Mouse (Mus musculus) hindbrain, postnatal 0 days (tissue): ENCODE results near the gene Slc4a5. TPM values are rescaled to one million over a fixed set of nuclear protein-coding genes. Genes with fewer than 3 reads are reported as not detected.

Experiments used
- ATAC-seq: fragments of 200-750 bp; cut with Nextera tagmentation; 2 replicates; pipeline ENCODE4 v1.8.0; 2017; ENCODE audit warnings: mild to moderate bottlenecking, moderate TSS enrichment, moderate library complexity
- DNase-seq: peaks from one replicate; pipeline ENCODE4 v3.0.0-alpha.2; 2015; ENCODE audit warnings: low spot score
- H3K27ac ChIP-seq: fragments of 300-500 bp; sonication (generic); 2 replicates; pipeline ENCODE4 v1.5.1; 2014; ENCODE audit warnings: mild to moderate bottlenecking
- H3K27me3 ChIP-seq: fragments of 300-500 bp; sonication (generic); 2 replicates; pipeline ENCODE4 v1.6.1; 2014; ENCODE audit warnings: low read length, mixed read lengths; ENCODE audit not compliant: insufficient read depth
- H3K36me3 ChIP-seq: fragments of 300-500 bp; sonication (generic); 2 replicates; pipeline ENCODE4 v1.6.1; 2014; ENCODE audit warnings: low read length, mixed read lengths; ENCODE audit not compliant: insufficient read depth
- H3K4me1 ChIP-seq: fragments of 300-500 bp; sonication (generic); 2 replicates; pipeline ENCODE4 v1.6.1; 2014; ENCODE audit warnings: antibody characterized with exemption, low read length, mixed read lengths; ENCODE audit not compliant: insufficient read depth
- H3K4me2 ChIP-seq: fragments of 300-500 bp; sonication (generic); 2 replicates; pipeline ENCODE4 v1.6.1; 2014; ENCODE audit warnings: low read depth, mild to moderate bottlenecking, low read length, moderate library complexity, mixed read lengths
- H3K4me3 ChIP-seq: fragments of 300-500 bp; sonication (generic); 2 replicates; pipeline ENCODE4 v1.5.1; 2014; ENCODE audit warnings: low read length
- H3K9ac ChIP-seq: fragments of 300-500 bp; sonication (generic); replicated peaks from 2 replicates; pipeline ENCODE4 v1.6.1; 2014; ENCODE audit warnings: mild to moderate bottlenecking, low read length, moderate library complexity, mixed read lengths
- H3K9me3 ChIP-seq: fragments of 300-500 bp; sonication (generic); 2 replicates; pipeline ENCODE4 v1.6.1; 2016; ENCODE audit warnings: low read length, mixed read lengths
- CTCF ChIP-seq: IDR thresholded peaks from 2 replicates; pipeline ENCODE4 v1.5.1; 2016; ENCODE audit warnings: antibody characterized with exemption, control low read depth, low read depth
- WGBS: fragments of 180-500 bp; shearing (Covaris S2); extraction: QIAGEN DNeasy Blood & Tissue Kit; methylation state at CpG from one replicate; pipeline ENCODE4 v1.1.7; 2014; 5-methylcytosine and 5-hydroxymethylcytosine counted together
- polyA plus RNA-seq: library from polyadenylated mRNA; unstranded; fragments of >200 nt; fragmentation: Nextera tagmentation; extraction: Ambion mirVana; gene quantifications from 2 replicates; pipeline ENCODE4 v1.2.1, GENCODE M21; 2015
- total RNA-seq: library from RNA; depleted of rRNA; stranded (reverse); fragments of >200 nt; gene quantifications from 2 replicates; pipeline ENCODE4 v1.2.3, GENCODE M21; 2014

Slc4a5 gene
- total and polyA plus RNA-seq, 2 experiments from 2014 or later, result 2.5 to 6.0 TPM

DNA sequence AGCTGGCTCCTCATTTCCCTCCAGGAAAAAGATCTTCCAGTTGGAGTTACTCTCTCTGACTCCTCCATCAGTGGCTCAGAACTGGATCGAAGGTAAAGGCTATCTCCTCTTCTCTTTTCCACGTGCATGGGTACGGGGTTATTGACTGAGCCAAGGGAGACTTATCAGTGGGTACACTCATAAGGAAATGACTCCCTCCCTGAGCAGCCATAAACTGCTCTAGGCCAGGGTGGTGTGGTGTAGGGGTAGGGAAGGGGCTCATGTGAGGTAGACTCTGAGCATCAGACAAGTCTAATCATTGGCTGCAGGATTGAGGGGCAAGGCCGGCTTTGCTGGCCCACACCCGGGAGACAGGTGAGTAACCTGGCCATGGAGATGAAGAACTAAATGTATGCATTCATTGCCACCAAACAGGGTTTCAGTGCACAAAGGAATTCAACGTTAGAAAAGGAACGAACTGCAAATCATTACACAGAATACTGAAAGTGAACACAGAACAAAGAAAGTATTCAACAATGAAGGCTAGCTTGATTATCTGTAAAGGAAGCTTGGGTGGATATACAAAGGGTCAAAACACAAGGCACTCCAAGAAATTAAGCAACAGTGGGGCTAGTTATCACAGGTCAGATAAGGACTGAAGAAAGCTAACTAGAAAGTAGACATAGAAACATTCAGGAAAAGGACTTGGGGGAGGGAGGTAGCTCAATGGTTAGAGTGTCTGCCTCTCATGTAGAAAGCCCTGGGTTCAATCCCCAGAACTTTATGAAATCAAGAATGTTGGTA is 81.0 kb downstream of the Slc4a5 start:
- H3K4me1 ChIP-seq, result no peaks in the 10 kb centered on the region

DNA sequence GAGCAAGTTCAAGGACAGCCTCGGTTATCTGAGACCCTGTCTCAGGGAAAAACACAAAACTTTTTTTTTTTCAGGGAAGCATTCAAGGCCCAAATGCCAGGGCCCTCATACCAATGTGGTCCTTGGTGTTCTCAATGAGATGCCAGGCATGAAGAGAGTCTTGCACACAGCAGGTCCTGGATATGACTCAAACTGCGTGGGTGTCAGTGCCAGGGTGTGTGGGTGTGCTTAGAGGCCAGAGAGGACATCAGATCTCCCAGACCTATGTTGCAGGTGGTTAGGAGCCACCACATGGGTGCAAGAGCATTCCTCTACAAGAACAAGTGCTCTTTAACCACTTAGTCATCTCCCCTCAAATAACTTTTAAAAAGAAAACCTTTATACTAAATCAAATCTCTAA is 81.7 kb downstream of the Slc4a5 start:
- Histone ChIP-seq H3K9me3 (no peaks in the 10 kb centered on the region), H3K9ac (no peak overlapping the region), H3K27me3 (no peaks in the 10 kb centered on the region), H3K4me2 (no peak overlapping the region), H3K4me1 (no peaks in the 10 kb centered on the region), H3K27ac (no peak overlapping the region), H3K36me3 (peaks cover 13% of the 10 kb centered on the region; the same call in 1 of the 2 replicates), H3K4me3 (no peak overlapping the region)
- WGBS, result 91% methylated on average over 2 of the region's 2 CpGs
- ATAC-seq, result no peak
- TF ChIP-seq CTCF, result no peak
- DNase-seq, result no peak

More for the DNA sequence above, 81.0 kb downstream of the Slc4a5 start:
- no peak for TF ChIP-seq CTCF
- no peaks in the 10 kb centered on the region for H3K27me3 ChIP-seq
- H3K4me3 ChIP-seq, result no peak overlapping the region
- H3K36me3 ChIP-seq, result peaks cover 8% of the 10 kb centered on the region; the same call in 1 of the 2 replicates
- no peaks in the 10 kb centered on the region for H3K9me3 ChIP-seq
- H3K9ac ChIP-seq, result no peak overlapping the region
- DNase-seq, result no peak
- 88% methylated on average over 7 of the region's 7 CpGs for WGBS
- no peak overlapping the region for H3K4me2 ChIP-seq
- ATAC-seq, result no peak
- no peak overlapping the region for H3K27ac ChIP-seq

DNA sequence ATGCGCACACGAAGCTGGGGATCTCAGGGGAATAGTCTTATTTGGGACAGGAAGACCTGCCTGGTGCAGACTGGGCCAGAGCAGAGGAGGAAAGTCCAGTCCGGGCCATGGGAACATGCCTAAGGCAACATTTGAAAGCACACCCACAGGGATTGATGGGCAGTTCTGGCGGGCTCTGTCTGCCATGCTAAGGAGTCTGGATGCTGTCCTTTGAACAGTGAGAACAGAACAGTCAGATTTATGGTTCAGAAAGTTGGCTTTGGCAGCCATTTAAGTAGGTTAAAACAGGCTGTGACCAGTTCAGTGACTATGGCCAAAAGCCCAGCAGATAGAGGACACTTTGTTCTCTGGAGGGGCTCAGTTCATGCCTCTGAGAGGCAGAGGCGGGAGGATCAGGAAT is 82.6 kb downstream of the Slc4a5 start:
- Histone ChIP-seq H3K27me3 (no peaks in the 10 kb centered on the region), H3K4me2 (no peak overlapping the region), H3K4me1 (no peaks in the 10 kb centered on the region), H3K4me3 (no peak overlapping the region), H3K9ac (no peak overlapping the region), H3K36me3 (peaks cover 17% of the 10 kb centered on the region; the same call in 1 of the 2 replicates), H3K27ac (no peak overlapping the region), H3K9me3 (no peaks in the 10 kb centered on the region)
- ATAC-seq, result peak; percentile 88
- 59% methylated on average over 5 of the region's 5 CpGs for WGBS
- no peak for TF ChIP-seq CTCF
- DNase-seq, result peak; percentile 47

DNA sequence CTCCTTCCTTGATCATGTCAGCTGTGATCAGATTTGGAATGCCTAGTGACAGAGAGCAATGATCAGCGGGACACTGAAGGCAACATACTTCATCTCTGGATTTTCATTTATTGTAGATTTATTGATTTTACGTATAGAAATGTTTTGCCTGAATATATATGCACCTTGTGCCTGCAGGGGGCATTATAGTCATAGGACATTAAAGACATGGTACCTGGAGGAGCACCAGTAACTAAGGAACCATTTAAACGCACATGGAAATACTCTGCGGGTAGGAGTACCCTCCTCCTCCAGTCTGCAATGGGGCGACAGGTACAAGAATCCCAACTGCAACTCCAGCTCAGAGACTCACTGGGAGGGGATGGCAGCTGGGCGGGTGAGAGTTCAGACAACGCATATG is 89.4 kb downstream of the Slc4a5 start:
- TF ChIP-seq CTCF, result no peak
- no peak for ATAC-seq
- H3K36me3 ChIP-seq, result peaks cover 25% of the 10 kb centered on the region; the same call in 1 of the 2 replicates

GRCm38 (mm10) chr6:83311206-83311605 is 91.6 kb downstream of the Slc4a5 start:
- Histone ChIP-seq H3K9me3 (no peaks in the 10 kb centered on the region), H3K27me3 (no peaks in the 10 kb centered on the region), H3K27ac (no peak overlapping the region), H3K4me1 (no peaks in the 10 kb centered on the region), H3K36me3 (peaks cover 12% of the 10 kb centered on the region; the same call in 1 of the 2 replicates), H3K4me3 (no peak overlapping the region), H3K4me2 (no peak overlapping the region), H3K9ac (no peak overlapping the region)
- DNase-seq (no peak), ATAC-seq (no peak)
- no peak for TF ChIP-seq CTCF
- 94% methylated on average over 11 of the region's 11 CpGs for WGBS

More for the DNA sequence above, 89.4 kb downstream of the Slc4a5 start:
- no peak overlapping the region for H3K4me3 ChIP-seq
- H3K27me3 ChIP-seq, result no peaks in the 10 kb centered on the region
- H3K9me3 ChIP-seq, result no peaks in the 10 kb centered on the region
- 93% methylated on average over 7 of the region's 7 CpGs for WGBS
- DNase-seq, result no peak
- no peaks in the 10 kb centered on the region for H3K4me1 ChIP-seq
- H3K9ac ChIP-seq, result no peak overlapping the region
- no peak overlapping the region for H3K27ac ChIP-seq
- no peak overlapping the region for H3K4me2 ChIP-seq

GRCm38 (mm10) chr6:83312021-83312420 is 92.4 kb downstream of the Slc4a5 start:
- Histone ChIP-seq H3K4me1 (peaks cover 3% of the 10 kb centered on the region; the same call in 1 of the 2 replicates), H3K27ac (no peak overlapping the region), H3K9me3 (no peaks in the 10 kb centered on the region), H3K27me3 (no peaks in the 10 kb centered on the region), H3K4me2 (no peak overlapping the region), H3K36me3 (peaks cover 9% of the 10 kb centered on the region; the same call in 1 of the 2 replicates), H3K9ac (no peak overlapping the region), H3K4me3 (no peak overlapping the region)
- whole genome bisulfite sequencing, result 95% methylated on average over 7 of the region's 7 CpGs
- ATAC-seq, result no peak
- DNase-seq, result no peak
- no peak for TF ChIP-seq CTCF

DNA sequence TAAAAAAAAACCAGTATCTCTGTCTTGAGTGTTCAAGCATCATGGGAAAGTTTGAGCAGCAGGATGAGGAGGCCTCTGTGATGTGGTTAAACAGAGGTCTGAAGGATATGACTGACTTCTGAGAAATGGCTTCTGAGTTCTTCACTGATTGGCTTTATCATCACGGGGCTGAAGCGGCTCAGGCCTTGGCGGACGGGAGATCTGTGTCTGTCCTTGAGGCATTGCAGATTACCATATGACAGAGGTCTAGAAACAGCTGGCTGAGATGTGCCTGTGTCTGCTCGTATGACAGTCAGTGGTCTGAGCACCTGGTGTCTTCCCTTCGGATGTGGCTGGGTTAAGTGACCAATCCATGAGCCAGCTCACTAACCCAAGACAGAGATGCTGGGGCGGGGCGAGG is 92.9 kb downstream of the Slc4a5 start:
- no peak overlapping the region for H3K4me2 ChIP-seq
- H3K4me1 ChIP-seq, result peaks cover 3% of the 10 kb centered on the region; the same call in 1 of the 2 replicates
- no peak for TF ChIP-seq CTCF
- H3K9me3 ChIP-seq, result no peaks in the 10 kb centered on the region
- no peak overlapping the region for H3K4me3 ChIP-seq
- peaks cover 8% of the 10 kb centered on the region; the same call in 1 of the 2 replicates for H3K36me3 ChIP-seq
- no peak for ATAC-seq
- no peaks in the 10 kb centered on the region for H3K27me3 ChIP-seq
- DNase-seq, result no peak
- WGBS, result 84% methylated on average over 8 of the region's 8 CpGs
- H3K27ac ChIP-seq, result no peak overlapping the region
- no peak overlapping the region for H3K9ac ChIP-seq
